Mouse (Mus musculus) lung, adult 2 months (tissue): ENCODE data around the gene Fnbp1.

Experiments used
- CTCF ChIP-seq: fragments of 200-500 bp; IDR thresholded peaks from 2 replicates; pipeline ENCODE4 v1.5.1; 2011; ENCODE audit warnings: mild to moderate bottlenecking, low read length, control low read depth; ENCODE audit not compliant: insufficient read depth
- POLR2A ChIP-seq: fragments of 200-500 bp; IDR thresholded peaks from 2 replicates; pipeline ENCODE4 v1.6.1; 2011; ENCODE audit warnings: low read depth, mild to moderate bottlenecking, control low read depth, low read length, borderline replicate concordance; ENCODE audit errors: extremely low read depth

DNA sequence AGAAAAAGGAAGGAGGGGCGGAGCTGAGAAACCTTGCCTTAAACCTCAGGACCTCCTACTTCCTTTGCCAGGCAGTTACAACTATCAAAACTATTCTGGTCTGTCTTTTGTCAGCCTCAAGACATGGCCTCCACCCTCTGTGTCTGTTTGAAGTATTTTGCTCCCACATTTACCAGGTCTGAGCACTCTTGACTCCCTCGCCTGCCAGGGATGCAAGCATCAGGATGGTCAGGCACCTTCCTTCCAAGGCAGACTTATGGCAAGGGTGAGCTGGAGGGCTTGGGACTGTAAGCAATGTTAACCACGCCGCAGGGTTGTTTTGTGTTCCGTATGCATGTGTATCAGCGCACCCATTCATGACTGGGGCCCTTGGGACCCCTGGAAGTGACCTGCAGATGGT is 1.5 kb upstream of the Fnbp1 start:
- no peak; the same call in 1 of the 2 replicates for TF ChIP-seq POLR2A
- TF ChIP-seq CTCF = no peak
